Mouse (Mus musculus) embryo, embryonic 10 days (tissue): ENCODE measurements around the gene Hoxa9.
A peak's percentile ranks its signal among the peaks of the same experiment; 100 is the strongest.

Experiments used
- DNase-seq: peaks from one replicate; pipeline ENCODE4 v3.0.0-alpha.2; 2015; ENCODE audit warnings: low spot score

Hoxa9 gene

DNA sequence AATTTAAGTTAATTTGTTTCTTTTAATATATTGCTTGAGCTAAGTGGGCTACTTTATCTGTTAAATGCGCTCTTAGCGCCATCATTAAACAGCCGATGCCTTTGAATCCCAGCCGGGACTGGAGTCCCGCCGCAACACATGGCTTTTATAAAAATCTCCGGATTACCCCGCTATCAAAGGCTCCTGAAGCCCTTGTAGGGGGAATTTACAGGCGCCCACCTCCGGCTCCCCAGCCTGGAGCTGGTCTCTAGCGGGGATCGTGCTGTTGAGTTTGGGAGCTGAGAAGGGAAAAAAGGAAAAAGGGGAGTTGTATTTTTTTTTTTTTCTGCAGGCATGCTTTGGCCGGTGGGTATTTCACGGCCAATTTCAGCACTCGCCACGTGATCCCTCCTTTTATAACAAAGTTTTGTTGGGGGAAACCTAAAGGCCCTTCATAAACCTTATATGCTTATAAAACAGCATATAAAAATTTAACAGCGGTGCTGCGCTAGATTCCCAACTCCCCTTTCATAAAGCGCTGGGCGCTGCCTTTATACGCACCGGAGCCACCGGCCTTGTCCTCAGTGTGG, 13.7 kb upstream of the Hoxa9 start:
- DNase-seq = no peak

DNA sequence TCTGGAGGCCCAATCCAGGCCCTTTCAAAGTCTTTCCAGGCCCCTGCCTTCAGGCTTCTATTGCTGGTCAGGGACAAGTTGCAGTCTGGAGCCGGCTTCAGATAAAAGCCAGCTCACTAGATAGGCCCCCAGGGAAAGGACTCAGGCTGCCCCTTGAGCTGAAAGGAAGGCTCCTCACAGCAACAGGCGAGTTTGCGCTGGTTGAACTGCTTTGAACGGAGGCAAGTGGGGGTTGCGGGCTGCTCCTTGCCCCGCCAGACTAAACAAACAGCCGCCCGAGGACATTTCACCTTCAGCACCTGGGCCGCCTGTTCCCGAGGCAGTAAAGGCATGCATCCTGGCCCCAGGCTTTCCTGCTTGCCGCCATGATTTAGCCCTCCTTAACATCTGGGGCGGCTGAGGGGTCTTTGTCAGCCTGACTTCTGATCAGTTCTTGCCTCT, 12.8 kb upstream of the Hoxa9 start:
- DNase-seq = no peak

DNA sequence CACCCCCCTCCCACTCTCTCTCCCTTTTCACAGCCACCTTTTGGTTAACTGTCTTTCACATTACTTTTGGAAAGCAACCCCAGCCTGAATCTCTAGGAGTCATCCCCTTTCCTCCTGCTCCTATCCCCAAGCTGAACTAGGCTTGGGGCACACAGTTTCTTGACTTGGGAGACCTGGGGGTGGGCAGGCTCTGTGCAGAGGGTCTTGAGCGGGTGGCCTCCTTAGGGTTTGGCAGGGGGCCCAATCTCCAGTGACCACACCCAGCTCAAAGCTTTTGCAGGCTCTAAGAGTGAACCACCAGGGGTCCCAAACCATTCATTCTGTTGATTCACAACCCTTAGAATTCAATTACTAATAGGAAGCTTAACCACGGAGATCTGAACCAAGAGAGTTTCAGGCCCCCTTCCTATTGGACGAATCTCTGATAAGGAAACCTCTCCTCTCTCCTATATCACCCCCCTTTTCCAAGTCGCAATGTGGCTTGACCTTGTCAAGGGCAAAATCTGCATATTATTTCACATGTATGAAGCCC, 12.0 kb upstream of the Hoxa9 start:
- no peak for DNase-seq

DNA sequence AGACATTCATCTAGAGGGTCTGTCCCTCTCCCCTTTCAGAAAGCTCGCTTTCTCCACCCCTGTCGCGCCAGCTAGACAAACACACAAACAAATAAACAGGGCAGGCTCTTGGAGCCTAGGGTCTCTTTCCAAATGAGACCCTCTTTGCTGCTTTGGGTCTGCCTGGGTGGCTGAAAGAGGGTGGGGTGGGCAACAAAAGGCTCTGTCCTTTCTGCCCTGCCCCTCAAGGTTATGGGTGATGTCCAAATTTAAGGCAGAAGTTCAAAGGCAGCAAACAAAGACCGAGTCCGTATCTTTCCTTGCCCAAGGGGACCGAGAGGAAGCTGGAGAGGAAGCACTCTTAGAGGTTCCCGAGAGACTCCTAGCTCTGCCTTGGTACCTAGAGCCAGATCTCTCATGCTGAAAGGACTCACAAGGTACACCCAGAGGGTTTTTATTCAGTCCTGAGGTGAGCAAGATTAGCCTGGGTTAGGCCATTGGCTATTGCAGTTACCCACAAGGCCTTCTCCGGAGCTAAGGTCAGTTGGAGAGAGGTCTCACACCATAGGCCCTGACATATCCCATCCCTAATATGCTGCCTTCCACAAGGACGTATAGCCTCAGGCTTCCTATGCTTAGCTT, 10.2 kb upstream of the Hoxa9 start:
- DNase-seq = no peak

DNA sequence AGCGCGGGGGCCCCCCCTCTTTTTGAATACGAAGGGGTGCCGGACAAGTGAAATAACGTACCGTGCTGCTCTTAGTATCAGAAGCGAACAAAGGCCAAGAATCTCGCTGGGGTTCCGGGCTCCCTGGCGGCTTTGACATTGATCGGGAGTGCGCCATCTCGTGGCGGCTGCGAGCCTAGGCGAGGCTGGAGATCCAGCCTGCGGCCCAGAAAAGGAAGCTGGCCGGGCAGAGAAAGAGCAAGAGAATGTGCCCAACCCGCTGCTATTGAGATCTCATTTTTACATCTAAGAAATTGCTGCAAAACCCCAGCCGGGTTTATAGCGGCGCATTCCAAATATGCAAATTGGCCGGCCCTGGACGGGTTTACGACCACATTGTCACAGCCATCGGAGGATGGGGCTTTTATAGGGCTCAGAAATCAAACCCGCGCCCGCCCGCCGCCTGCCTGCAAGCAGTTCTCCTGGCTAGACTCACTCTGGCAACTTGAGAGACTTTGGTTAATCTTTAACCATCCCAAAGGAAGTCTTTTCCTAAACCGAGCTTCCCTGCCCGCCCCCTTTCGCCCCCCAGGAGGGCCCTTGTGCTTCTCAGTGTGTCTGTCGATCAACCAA, 9.6 kb upstream of the Hoxa9 start, which contains the start of gene Hoxa10:
TSS of gene Hoxa10 (minus strand) at position 466 of the 612 bp plus-strand sequence.
- peak; percentile 96 for DNase-seq

DNA sequence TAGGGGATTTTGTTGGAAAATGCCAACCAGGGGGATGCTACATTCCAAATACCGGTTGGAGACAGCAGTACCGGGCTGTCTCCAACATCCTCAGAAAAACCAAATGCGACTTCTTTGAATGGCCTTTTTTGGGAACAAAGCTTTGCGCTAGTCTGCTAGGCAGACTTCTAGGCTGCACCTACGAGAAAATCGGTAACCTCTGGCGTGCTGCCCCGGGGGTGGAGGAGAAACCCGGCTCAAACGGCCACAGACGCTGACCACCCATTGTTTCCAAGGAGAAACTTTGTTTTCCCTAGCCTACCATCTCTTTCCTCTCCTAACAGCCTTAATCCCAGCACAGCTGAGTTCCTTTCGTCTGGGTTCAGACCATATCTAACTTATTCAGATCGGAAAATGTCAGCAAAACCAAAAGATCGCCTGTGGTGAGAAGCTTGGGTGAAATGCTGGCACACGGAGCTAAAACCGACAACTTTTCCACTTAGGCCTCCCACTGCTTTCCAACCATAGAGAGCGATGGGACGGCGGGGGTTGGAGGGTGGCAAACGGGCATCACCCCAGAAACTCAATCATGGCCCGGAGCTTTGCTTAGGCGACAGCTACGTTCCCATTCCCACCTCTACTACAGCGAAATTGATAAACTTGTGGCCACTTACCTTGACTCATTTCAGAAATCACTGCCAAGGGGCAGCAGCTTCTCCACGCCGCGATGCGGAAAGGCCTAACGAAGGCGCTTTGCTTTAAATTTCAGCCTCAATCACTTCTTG, 8.9 kb upstream of the Hoxa9 start:
- DNase-seq = peak; percentile 30

DNA sequence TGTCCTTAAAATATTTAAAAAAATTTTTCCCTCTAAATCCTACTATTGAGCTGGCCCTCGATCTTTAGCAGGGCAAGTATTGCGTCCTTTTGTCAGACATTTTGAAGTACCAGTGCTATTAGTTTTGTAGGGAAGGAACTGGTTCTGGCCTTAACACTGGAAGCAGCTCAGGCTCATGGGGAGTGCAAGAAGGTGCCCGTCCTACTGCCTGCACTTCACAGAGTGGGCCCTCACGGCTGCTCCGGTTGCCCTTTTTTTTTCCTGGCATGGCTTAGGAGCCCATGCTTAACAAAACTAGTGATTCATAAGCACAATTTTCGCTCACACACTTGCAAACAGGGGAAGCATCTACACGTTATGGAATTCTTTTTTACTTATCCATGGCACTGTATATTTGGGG, 8.1 kb upstream of the Hoxa9 start:
- DNase-seq = no peak

DNA sequence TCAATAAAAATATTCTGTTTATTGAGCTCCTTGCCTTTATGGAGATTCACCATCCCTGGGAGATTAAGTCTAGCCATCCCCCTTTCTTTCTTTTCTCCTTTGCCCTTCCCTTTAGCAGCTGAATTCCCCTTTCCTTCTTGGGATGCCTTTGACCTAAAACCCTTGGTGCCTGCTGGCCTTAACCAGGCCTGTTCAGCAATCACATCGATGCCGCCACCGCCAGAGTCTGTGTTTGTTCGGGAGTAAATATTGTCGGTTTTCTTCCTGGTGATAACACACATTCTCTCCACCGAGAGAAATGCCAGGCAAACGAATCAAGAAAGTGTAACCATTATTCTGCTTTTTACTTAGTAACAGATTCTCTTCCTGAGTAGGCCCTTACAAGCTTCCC, 7.3 kb upstream of the Hoxa9 start:
- DNase-seq = no peak

DNA sequence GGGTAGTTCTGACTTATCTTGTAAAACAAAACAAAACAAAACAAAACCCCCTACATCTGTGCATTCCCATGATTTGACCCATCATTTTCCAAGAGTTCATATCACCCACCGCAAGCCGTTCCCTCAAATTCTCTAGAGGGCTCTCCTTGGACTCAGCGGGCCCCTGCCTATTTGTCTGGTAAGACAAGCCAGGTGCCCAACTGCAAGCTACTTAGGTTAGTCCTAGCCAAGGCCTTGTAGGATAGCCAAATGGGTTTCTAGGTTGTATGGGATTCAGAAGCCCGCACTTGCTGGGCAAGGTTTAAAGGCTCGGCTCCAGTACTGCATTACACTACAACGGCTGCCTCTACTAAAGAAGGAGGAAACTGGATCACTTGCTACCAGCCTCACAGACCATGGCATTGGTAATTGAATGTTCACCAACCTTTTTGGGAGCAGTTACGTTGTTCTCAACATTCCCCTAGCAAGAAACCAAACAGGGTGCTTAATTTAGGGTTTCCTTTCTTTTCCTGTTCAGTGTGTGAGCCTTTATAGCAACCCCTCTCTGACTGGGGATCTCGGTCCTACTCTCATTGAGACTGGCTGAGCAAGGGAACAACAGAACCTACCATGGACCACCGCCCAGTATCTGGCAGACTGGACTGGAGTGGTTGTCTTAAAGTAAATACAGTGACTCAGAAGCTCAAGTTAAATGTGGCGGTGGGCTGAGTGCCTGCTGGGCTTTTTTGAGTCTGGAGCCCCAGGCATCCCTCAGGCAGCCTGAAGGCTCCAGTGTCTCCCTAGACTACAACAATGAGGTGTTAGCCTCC, 6.7 kb upstream of the Hoxa9 start:
- DNase-seq = no peak

DNA sequence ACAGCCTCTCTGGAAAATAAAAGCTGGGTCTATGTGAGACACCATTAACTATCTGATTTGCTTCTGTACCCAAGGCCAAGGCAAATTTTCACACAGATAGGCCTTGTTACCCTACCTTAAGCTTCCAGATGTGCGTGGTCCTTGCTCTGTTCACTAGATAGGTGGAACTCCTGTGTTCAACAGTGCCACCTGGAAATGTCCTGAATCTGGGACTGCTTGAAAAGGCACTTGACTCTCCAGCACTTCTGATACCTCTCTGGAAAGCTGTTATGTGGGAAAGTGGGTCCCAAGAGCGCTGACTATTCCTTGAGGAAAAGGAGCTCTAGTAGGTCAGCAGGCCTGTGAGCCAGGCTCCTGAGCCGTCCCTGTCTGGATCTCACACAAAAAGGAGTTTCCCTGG, 5.9 kb upstream of the Hoxa9 start:
- no peak for DNase-seq

DNA sequence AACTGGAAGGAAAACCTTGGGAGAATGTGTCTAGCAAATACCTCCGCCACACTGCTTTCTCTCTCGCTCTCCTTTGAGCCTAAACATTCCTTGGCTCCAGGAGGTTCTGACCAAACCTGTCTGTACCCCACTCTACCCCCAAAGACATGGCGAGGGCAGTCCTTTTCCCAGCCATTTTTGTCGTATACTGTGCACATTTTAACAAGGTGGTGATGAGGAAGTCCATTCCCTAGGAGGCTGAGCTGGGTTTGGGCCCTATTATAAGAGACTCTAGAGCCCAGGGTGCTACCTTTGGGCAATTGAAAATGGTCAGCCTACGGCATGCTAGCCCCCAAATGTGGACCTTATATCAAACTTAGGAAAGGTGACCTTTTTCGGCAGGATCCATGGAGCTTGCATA, 5.0 kb upstream of the Hoxa9 start:
- DNase-seq = no peak

DNA sequence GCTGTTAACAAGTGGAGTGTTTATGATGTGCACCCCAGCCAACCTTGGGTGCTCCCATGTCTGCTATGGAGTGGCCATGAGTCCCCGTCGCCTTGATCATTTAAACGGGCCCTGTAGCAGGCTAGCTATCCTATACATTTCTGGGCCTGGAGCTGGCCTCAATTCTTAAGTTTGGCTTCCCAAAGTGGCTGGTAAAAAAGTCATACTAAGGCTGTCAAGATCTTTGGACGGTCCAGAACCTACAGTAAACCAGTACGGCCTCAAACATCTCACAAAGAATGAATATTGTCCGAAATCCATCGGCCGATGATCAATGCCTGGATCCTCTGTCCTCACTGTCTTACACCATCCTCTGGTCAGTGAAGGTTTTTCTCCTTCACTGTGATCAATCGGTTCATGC, 4.4 kb upstream of the Hoxa9 start:
- DNase-seq = no peak

DNA sequence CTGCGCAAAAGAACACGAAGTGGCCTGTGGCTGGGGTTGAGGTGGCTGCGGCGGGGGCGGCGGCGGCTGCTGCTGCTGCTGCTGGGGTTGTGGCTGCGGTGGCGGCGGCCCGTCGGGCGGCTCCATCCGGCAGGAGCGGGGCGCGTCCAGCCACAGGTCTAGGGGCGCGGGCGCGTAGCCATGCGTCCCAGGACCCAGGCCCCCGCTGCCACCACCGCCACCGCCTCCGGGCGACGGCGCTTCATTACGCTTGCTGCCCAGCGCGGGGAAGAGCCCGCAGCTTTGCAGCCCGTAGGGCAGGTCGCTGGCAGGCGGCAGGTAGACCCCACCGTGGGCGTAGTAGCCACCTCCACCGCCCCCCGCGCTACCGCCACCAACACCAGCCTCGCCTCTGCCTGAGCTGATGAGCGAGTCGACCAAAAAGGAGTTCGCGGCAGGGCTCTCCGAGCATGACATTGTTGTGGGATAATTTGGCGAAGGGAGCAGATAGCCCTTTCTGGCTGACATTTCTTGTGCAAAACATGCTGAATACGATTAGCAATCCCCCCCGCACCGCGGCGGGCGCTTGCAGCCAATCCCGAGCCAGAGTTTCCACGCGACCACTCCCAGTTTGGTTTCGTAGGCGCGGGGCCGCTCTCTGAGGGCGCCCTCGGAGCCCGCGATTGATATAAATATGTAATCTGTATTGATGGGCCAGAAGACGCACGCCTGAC, 3.7 kb upstream of the Hoxa9 start:
- no peak for DNase-seq

DNA sequence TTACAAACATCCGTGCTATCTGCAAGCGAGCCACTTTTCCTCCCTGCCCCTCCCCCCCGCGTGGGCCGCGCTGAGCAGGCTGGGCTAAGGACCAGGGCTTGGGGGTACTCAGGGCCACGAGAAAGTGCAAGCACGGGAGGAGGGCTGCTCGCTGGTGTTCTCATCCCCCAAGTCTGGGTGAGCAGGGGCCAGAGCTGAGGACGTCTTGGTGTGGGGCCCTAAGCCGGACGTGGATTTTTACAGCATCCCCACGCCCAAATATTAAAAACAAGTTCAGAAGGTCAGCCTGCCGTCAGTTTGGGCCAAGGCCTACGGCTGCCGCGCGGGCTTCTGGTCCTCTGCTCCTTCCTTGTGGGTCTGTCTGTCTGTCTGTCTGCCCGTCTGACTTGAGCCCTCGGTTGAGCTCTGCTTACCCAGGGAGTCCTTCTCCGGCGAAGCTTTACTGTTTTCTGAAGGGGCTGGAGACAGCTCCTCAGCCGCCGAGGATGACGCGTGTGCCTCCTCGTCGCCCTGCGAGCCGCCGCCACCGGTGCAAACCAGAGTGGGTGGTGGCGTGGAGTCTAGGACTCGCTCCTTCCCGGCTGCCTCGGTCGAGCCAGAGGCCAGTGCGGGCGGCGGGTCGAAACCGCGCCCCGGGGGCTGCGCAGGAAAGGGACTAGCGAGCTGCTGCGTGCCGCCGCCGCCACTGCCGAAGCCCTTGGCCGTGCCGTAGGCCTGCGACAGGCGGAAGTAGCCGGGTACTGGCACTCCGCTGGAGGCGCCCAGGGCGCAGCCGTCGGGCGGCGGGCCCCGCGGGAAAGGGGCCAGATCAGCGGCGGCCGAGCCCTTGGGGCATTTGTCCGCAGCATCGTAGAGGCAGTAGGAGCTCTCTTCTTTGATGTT, 2.9 kb upstream of the Hoxa9 start:
- DNase-seq = no peak

DNA sequence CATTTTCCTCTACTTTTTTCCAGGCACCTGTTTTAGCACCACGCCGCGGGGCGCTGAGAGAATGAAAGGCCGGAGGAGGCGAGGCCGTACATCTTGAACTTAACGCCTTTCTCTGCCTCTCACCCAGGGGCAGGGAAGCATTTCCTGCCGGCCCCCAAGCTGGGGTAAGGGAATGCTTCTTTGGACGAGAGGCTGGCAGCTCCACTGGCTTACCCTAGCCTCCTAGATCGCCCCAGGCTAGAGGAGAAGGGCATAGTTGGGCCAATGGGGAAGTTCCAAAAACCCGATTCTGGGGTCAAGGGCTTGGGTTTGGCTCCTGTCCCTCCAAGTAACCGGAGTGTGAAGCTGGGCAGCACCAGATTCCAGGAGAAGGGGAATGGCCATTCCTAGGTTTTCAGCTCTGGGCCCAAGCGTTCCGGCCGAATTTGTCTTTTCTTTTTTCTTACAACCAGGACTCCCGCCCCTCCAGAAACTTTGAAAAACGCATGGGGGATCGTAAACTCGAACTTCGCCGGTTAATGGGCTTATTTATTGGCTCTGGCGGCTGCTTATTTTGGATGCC, 2.2 kb upstream of the Hoxa9 start:
- DNase-seq = no peak

DNA sequence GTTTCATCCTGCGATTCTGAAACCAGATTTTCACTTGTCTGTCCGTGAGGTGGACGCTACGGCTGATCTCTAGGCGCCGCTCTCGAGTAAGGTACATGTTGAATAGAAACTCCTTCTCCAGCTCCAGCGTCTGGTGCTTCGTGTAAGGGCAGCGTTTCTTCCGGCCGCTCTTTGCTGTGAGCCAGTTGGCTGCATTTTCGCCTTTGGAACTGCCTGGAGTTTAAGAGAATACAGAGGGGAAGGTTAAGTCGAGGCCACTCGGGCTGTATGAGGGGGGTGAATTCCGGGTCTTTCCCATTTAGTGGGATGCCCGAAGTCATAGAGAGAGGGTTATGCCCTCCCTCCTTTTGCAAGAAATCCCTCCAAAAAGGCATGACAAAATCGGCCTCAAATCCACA, 1.7 kb upstream of the Hoxa9 start:
- peak; percentile 67 for DNase-seq

DNA sequence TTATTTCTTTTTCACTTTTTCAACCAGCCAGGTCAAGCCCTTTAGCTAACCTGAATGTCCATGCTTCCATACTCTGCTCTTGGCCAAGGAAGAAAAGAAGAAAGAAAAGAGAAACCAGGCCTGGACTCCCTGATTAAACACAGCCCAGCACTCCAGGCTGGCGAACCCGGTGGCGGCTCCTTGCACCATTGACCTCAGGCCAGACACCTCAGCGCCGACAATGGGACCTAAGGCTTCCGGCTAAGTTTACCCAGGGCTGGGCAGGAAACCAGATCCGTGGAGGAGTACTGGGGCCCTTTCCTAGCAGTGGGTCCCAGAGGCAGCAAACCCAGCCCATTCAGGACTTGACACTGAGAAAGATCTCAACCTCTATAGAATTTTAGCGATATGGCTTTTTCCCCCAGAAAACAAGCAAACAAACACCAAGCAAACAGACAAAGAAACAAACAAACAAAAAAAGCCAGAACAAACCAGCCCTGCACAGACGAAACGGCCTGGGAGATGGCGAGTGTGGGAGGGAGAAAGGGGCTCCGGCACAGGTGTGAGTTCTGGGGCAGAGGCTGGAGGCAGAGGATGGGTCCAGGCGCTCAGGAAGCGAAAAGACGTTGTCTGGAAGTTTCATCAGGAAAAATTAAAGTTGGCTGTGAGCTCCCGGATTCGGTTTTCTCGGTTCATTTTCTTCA, 1.1 kb upstream of the Hoxa9 start:
- DNase-seq = peak; percentile 65

DNA sequence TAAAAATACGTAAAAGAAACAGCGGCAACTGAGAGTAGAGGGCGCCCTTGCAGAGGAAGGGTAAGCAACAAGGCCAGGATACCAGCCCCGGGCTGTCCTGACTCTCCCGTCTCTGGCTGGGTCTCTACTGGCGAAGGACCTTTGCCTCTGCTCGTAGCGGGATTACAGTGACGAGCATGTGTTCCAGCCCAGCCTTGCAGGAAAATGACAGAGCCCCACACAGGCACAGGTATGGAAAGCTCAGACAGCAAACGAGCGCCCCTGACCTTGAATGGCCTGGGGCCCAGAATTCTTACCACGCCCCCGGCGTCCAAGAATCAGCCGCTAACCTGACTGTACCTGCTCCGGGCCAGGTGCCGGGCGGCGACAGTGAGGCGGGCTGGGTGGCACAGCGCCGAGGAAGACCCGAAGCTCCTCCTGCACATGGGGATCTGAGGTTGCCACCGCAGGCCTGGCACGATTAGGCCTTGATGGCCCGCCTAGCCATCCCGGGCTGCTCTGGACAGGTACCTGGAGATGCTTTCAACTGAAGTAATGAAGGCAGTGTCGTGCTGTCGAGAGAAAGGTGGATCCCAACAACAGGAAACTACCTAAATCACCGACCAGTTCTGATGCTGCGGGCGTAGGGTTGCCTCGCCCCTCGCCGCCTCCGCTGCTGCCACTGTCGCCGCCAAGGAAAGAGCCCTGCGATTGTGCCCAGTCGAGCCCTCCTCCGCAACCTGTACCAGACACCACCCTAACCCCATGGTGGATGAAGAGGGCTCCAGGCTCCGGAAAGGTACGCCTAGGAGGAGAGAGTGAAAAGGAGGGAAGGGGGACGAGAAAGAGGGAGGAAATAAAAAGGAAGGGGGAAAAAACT, 1.1 kb downstream of the Hoxa9 start:
- DNase-seq = peak; percentile 44
